Mouse (Mus musculus): ENCODE results near the gene Tbx21. TPM values are rescaled to one million over a fixed set of nuclear protein-coding genes. Genes with fewer than 3 reads are reported as not detected.

Gene Tbx21
- total RNA-seq, 2 experiments from 2014 or later, result 0.17 to 0.32 TPM

DNA sequence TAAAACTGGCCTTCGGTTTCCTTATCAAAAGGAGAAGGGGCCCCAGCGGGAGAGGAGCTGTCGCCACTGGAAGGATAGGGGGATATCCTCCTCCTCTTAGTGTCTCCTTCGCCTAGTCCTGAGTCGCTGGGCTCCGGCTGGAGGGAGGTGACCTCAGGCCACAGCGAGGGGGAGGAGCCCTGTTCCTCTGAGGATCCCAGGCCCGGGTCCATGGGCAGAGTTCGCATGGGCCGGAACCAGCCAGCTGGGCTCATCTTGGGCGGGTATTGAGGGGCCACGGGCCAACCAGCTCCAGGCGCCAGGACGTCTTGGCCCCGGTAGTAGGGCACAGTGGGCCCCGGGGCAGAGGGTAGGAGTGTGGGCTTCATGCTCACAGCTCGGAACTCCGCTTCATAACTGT is 16.3 kb downstream of the Tbx21 start:
- intact Hi-C loops (cut with DNase I), result no loop called here
- no peak for DNase-seq (ENCODE audit: low spot score in 2 of 2)

DNA sequence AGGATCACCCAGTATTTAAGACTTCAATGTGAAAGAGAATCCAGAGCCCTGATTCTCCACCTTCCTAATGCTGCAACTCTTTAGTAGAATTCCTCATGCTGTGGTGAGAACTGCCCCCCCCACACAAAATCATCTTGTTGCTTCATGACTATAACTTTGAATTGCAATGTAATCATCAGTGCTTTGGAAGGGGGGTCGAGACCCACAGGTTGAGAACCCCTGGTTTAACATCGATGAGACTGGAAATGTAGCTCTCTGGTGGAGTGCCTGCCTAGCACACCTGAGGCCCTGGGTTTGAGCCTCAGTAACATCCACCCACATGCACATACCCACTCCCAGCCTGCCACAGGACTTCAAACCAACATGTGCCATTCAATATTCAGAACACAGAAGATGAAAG is 20.5 kb downstream of the Tbx21 start:
- no peak for DNase-seq (ENCODE audit: low spot score in 2 of 2)
- intact Hi-C loops (cut with DNase I), result no loop called here

DNA sequence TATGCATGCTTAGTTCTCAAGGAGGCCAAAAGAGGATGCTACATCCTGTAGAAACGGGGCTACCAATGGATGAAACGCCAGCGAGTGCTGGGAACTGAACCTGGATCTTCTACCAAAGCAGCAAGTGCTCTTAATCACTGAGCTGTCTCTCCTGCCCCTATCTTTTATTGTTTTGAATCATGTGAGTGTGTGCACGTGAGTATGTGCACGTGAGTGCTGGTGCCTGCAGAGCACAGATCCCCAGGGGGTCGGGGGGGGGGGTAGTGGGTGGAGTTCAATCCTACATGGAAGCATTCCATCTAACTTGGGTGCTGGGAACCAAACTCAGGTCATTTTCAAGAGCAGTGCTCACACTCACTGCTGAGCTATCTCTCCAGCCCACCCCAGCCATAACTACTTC is 28.8 kb downstream of the Tbx21 start:
- DNase-seq (ENCODE audit: low spot score in 2 of 2), result no peak
- intact Hi-C loops (cut with DNase I), result no loop called here

DNA sequence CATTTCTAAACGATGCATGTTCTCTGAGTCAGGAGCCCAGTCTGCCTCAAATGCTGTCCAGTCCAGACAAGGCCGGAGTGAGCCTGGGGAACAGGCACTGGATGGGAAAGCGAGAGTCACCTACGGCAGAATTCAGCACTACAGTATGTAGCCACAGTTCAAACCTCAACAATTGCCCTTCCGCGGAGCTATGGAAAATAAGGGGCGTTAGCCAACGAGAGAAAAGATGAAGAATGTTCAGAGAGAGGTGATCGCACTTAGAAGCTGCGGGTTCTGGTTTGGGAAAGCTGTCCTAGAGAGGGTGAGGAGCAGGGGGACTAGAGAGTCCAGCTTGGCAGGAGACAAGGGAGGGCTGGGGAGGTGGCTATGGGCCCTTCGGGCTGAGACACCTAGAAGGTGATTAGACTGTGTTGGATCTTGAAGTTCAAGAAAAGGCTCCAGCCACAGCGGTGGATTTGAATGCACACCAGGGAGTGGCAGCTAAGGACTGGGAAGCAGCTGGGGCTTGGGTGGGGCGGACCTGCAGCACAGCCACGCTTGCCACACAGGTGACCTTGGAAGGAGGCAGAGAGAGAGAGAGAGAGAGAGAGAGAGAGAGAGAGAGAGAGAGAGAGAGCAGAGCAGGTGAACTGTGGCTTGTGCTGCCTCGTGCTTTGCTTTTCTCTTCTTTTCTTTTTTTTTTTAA is 30.2 kb downstream of the Tbx21 start:
- intact Hi-C loops (cut with DNase I), result no loop called here
- DNase-seq (ENCODE audit: low spot score in 2 of 2), result no peak

DNA sequence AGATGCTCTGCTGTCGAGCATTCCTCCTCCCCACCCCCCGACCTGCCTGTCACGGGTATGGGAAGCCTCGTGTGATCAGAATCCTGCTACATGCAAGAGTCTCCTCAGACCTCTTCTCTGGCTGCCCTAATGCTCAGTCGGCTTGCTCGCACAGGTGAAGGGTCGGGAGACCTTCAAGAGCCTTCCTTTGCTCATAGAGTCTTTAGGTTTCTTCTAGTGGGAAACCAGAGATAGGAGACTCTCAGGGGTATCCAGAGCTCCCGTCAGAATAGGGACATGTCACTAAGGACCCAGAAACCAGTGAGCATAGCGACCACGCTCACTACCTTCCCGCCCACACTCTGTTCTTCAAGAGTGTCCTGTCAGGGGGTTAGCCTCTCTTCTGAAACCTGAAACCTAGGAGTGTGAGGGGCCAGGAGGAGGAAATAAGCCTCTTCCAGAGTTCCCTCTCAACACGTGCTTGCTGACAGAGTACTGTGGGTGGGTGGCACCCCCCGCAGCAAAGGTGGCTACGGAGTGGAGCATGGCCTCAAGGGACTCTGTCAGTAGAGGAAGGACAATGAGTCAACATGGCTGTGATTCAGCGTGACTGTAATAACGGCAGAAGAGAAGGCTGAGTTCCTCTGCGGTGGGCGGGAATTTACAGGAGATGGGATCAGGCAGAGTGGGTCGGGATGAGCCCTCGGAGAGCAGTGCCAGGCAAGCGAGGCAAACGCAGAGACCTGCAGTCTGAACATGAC is 31.6 kb downstream of the Tbx21 start:
- peak; percentile 35 to 50 for DNase-seq (ENCODE audit: low spot score in 2 of 2)
- intact Hi-C loops (cut with DNase I), result no loop called here

GRCm38 (mm10) chr11:97082977-97083376 is 32.2 kb downstream of the Tbx21 start:
- intact Hi-C loops (cut with DNase I), result no loop called here

DNA sequence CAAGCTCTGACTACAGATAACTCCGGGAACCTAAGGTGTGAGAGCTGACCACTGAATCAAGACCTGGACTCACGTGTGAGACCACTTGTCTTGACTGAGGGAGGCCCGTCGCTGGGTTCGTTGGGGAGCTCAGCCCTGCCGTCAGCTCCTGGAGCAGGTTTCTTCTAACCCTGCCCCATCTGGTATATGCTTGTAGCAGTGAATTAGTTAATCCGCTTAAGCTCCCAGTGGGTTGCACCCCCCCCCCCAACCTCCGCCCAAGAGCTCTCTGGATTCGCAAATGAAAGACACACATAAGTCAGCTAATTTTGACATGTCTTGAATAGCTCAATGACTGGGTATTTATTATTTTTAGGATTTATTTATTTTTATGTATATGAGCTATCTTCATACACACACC is 34.8 kb downstream of the Tbx21 start:
- no peak for DNase-seq (ENCODE audit: low spot score in 2 of 2)
- intact Hi-C loops (cut with DNase I), result no loop called here

More at GRCm38 (mm10) chr11:97082977-97083376, 32.2 kb downstream of the Tbx21 start:
- peak in 1 of 2 experiments; percentile 39 for DNase-seq (ENCODE audit: low spot score in 2 of 2)

DNA sequence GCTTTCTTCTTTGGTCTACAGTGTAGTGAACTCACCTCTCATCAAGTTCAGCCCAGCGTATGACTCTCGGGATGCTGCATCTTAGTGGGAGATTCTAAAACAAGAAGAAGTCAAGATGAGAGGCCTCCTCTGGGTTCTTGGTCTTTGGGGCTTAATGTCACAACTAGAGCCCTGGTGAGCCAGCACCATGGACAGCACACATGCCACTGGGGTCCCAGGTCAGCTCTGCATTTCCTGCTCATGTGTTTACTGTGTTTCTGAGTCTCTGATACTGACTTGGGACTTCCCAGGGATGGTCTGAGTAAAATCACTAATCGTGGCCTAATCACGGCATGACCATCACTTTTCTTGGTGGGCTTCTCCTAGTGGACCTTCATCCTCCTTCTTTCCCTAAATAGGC is 36.4 kb downstream of the Tbx21 start:
- DNase-seq (ENCODE audit: low spot score in 2 of 2), result no peak
- intact Hi-C loops (cut with DNase I), result no loop called here

- intact Hi-C loops (cut with DNase I), result loop anchor here (5.0 kb wide), 2 partner anchors 73 to 103 kb away; no protein-coding TSS in a partner anchor
- DNase-seq (ENCODE audit: low spot score in 2 of 2), result no peak
These were observed 40.9 kb downstream of the Tbx21 start for GRCm38 (mm10) chr11:97074235-97074634.

DNA sequence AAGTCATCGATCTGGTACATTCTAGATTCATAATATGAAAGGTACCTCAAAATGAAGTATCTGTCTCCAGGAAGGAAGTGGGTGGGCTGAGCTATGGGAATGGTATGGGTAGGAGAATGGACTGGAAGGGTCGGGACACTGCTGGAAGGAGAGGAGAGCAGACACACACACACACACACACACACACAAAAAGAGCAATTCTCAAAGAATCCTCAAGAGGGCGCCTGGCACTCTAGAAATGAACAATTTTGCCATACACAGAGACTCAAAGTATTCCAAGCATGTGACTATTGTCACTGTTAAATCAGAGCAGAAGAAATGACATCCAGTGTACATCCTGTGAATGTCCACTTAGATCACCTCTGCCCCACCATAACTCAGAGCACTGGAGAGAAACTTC is 42.6 kb downstream of the Tbx21 start:
- DNase-seq (ENCODE audit: low spot score in 2 of 2), result peak in 1 of 2 experiments; percentile 53
- intact Hi-C loops (cut with DNase I), result loop anchor here (5.0 kb wide), 2 partner anchors 75 to 105 kb away; no protein-coding TSS in a partner anchor

DNA sequence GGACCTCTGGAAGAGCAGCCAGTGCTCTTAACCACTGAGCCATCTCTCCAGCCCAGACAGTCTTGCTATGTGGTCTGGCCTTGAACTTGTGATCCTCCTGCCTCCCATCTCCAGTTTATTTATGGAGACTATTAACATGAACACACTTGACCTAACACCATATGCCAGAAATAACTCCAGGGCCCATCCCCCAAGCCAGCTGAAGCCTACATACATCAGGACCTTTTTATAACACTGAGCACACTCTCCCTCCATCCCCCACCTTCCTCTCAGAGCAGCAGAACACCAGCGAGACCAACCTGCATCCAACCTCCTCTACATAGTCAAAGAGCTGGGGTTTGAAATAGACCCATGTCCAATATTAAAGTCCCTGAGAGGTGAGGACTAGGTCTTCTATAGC is 44.0 kb downstream of the Tbx21 start:
- intact Hi-C loops (cut with DNase I), result loop anchor here (5.0 kb wide), 2 partner anchors 76 to 106 kb away; no protein-coding TSS in a partner anchor
- DNase-seq (ENCODE audit: low spot score in 2 of 2), result no peak

GRCm38 (mm10) chr11:97069770-97070169 is 45.4 kb downstream of the Tbx21 start:
- DNase-seq (ENCODE audit: low spot score in 2 of 2), result no peak
- intact Hi-C loops (cut with DNase I), result loop anchor here (5.0 to 10.0 kb wide), 3 partner anchors 78 to 265 kb away; no protein-coding TSS in a partner anchor

DNA sequence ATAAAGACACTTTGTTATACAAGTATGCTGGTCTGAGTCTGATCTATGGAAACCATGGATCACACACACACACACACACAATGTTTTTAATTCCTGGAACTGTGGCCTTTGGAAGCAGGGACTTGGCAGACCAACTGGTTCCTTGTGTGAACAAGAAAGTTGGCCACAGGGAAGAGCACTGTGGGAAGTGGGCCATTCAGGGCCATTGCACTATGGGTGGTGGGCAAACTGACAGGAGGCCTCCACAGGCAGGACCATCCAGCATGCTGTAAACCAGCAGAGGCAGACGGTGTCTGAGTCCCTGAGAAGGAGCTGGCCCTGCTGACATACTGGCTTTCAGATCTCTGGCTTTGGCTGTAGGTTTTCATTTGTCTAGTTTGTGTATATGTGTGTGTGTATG is 45.8 kb downstream of the Tbx21 start:
- no peak for DNase-seq (ENCODE audit: low spot score in 2 of 2)
- intact Hi-C loops (cut with DNase I), result loop anchor here (10.0 kb wide), 1 partner anchor 265 kb away; no protein-coding TSS in a partner anchor

DNA sequence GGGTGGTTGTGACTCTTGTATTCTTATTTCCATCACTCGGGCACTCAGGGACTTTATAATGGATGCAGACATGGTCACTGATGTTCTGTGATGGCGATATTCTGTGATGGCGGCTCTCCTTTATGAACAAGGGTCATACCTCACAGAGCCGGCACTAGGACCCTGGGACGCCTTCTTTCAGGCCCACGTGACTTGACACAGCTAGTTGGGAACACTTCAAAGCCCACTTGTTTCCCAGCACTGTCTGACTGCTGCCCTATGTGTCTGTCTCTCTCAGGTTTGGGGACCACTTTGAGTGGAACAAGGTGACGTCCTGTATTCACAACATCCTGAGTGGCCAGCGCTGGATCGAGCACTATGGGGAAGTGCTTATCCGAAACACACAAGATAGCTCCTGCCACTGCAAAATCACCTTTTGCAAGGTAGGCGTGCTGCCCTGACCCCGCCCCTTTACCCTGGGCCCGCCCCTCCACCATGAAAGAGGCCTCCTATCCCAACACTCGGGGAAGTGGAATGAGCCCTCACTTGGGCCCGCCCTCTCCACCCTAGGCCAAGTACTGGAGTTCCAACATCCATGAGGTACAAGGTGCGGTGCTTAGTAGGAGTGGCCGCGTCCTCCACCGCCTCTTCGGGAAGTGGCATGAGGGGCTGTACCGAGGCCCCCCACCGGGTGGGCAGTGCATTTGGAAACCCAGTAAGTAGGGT is 48.3 kb downstream of the Tbx21 start:
- no peak for DNase-seq (ENCODE audit: low spot score in 2 of 2)
- intact Hi-C loops (cut with DNase I), result loop anchor here (10.0 kb wide), 1 partner anchor 268 kb away; no protein-coding TSS in a partner anchor

GRCm38 (mm10) chr11:97065538-97066295 is 49.4 kb downstream of the Tbx21 start:
- no peak for DNase-seq (ENCODE audit: low spot score in 2 of 2)
- intact Hi-C loops (cut with DNase I), result loop anchor here (10.0 kb wide), 1 partner anchor 269 kb away; no protein-coding TSS in a partner anchor

DNA sequence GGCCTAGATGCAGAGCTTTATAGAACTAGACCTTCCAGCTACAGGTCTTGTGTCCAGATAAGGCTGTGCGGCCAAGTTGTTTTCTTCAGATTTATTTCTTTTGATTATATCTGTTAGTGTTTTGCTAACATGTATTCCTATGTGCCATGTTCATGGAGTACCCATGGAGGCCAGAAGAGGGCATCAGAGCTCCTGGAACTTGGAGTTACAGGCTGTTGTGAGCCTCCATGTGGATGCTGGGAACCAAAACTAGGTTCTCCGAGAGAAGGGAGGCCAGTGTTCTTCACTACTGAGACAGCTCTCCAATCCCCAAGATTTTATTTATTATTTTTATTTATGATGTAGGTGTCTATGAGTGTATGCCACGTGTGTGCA is 51.2 kb downstream of the Tbx21 start:
- intact Hi-C loops (cut with DNase I), result loop anchor here (10.0 kb wide), 1 partner anchor 271 kb away; no protein-coding TSS in a partner anchor
- no peak for DNase-seq (ENCODE audit: low spot score in 2 of 2)

DNA sequence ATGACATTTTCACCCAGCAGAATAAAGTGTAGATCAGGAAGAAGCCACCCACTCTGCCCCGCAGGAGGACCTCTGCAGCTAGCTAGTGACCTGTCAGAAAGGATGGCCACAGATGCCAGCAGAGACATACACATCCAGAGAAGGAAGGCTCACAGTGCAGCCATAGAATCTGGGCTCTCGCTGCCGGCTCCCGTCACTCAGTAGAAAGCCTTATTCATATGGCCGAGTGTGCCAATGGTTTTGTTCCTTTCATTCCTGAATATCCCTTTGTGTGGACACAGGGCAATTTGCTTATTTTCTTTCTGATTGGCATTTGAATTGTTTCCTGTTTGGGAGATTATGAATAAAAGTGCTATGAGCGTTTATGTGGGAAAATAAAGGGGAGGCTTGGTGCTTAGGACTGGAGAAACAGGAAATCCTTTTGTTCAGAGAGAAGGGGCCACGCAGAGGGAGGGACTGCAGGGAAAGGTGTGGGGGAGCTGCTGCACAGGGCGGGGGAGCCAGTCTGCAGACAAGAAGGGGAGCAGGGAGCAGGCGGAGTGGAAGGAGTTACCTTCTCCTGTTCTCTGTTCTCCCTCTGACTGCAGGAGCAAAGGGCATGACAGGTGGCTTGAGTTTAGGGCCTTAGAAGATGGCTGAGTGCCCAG is 51.7 kb downstream of the Tbx21 start:
- no peak for DNase-seq (ENCODE audit: low spot score in 2 of 2)
- intact Hi-C loops (cut with DNase I), result loop anchor here (10.0 kb wide), 1 partner anchor 271 kb away; no protein-coding TSS in a partner anchor

DNA sequence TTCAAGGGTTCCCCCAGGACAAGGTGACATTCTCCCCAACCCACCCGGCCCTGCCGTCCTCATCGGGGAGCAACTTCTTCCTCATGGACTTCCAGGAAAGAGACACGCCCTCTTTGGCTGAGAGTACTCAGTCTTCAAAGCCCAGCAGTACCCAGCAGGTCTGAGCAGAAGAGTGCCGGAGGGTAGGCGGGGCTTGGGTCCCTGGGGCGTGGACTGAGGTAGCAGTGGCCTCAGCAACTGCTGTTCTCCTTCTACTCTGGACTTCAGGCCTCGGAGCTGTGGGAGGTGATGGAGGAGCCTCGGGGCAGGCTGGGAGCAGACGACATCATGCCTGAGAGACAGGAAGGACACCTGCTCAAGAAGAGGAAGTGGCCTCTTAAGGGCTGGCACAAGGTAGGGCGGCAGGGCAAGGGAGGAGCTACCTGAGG is 62.9 kb downstream of the Tbx21 start:
- no peak for DNase-seq (ENCODE audit: low spot score in 2 of 2)
- intact Hi-C loops (cut with DNase I), result no loop called here
